Mouse (Mus musculus): ENCODE data around the gene Prickle4.

Prickle4 gene

DNA sequence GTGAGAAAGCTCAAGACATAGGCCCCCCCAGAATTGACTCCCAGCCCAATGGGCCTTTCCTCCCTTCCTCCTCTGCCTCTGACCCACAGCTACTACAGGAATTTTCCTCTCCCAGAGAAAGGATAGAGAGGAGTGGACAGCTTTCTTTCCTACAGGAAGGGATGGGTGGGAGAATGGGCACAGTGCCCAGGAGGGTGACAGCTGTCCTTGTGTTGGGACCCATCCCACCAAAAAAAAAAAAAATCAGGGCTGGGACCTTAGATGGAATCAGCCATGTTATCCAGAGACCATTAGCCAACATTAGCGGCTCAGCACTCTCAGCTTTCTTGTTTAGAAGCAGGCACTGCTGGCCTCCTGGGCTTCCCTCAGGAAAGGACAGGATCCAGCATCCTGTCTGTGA is 11.7 kb upstream of the Prickle4 start:
- no peak for DNase-seq (ENCODE audit: low spot score in 2 of 2)

DNA sequence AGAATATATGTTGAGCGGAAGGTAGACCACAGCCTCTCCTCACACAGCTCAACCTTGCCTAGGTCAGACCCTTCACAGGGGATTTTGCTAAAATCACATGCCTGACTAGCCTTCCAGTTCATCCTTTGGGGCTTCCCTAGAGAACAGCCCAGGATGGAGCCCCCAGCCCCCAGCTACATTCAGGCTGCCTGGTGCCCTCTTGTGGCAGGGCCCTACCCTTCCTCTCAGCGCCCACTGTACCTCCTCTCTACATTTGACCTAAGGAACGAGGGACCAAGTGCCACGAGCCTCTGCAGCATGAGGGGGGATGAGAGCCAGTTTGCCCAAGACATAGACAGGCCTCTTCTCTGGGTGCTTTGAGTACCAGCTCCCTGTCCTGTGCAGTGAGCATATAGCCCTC is 10.2 kb upstream of the Prickle4 start:
- DNase-seq (ENCODE audit: low spot score in 2 of 2) = peak in 1 of 2 experiments; percentile 14

DNA sequence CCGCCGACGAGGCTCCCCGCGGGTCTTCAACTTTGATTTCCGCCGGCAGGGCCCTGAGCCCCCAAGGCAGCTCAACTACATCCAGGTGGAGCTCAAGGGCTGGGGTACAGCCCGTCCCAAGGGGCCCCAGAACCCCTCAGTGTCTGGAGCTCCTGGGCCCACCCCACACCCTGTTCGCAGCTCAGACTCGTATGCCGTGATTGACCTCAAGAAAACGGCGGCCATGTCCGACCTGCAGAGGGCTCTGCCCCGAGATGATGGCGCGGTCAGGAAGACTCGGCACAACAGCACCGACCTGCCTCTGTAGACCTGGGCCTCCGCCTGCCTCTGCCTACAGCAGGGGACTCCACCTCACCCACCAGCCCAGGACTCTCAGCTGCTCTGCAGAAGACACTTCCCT is 9.0 kb upstream of the Prickle4 start:
- DNase-seq (ENCODE audit: low spot score in 2 of 2) = no peak

DNA sequence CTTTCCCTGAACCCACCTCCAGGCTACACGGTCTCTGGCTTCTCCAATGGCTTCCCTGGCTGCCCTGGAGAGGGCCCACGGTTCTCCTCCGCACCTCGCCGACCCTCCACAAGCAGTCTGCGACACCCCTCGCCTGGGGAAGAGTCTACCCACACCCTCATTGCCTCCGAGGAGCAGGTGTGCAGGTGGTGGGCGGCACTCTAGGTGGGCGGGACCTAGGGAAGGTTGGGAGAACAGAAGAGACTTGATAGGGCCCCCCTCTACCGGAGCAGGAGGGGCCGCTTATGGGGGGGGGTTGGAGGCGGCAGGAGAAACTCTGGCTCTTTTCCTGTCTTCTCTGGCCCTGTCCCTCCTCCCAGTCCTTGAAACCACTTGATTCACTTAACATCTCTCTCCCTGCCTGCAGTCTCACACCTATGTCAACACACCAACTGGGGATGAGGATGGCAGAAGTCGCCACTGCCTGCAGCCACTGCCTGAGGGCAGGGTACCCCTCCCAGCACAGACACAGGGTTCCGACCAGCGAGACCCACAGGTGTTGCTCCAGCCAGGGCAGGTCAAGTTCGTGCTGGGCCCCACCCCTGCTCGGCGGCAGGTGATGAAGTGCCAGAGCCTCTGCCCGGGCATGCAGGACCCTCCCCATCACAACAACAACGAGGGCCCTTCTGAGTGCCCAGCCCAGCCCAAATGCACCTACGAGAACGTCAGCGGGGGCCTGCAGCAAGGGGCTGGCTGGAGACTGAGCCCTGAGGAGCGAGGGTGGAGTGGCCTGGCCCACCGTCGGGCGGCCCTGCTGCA is 8.2 kb upstream of the Prickle4 start:
- no peak for DNase-seq (ENCODE audit: low spot score in 2 of 2)

DNA sequence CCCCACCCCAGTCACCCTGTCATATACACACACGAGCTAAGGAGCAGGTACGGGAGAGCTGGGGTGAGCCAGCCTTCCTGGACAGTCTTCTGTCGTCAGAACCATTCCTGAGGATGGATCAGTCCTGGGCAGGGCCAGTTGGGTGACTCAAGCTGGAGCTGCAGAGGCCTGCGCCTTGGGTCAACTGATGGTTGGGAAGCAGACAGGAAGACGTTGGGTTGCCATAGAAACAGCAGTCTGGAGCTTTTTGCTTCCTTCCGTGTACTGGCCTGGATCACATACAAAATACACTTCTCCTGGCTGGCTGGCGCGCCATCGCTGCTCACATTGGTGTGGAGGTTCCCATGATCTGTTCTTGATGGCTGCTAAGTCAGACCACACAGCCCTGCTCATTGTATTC is 7.3 kb upstream of the Prickle4 start:
- DNase-seq (ENCODE audit: low spot score in 2 of 2) = no peak

DNA sequence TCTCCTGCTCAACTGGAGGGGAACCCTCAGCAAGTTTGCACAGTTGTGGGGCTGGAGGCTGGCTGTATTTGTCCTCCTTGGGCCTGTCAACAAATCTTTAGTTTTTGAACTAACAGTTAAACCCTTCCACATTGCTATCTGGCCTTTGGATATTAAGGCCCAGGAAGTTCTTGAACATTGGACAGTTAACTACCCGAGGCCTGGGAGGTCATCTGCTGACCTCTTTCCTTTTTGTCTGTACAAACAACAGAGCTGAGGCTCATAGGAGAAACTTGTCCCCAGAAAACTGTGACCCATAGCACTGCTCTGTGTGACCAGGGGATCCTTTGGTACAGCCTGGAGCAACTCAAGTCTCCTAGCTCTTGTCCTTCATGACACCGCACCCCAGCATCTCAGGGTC is 4.5 kb upstream of the Prickle4 start:
- no peak for DNase-seq (ENCODE audit: low spot score in 2 of 2)

DNA sequence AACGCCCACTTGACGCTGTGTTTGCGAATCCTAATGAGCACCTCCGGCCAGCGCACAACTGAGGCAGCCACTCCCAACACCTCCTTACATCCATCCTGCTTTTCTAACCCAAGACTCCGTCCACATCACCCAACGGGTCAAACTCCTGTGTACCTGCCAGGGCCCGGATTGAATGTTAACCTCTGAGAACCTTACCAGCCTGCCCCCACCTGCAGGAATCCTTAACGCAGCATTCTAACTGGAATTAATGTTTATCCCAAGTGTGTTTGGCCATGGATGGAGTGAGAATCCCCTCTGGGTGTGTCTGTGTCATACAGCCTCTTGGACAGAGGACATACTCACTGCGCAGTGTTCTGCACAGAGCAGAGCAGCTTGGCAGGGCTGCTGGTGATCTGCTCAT is 3.6 kb upstream of the Prickle4 start:
- no peak for DNase-seq (ENCODE audit: low spot score in 2 of 2)

DNA sequence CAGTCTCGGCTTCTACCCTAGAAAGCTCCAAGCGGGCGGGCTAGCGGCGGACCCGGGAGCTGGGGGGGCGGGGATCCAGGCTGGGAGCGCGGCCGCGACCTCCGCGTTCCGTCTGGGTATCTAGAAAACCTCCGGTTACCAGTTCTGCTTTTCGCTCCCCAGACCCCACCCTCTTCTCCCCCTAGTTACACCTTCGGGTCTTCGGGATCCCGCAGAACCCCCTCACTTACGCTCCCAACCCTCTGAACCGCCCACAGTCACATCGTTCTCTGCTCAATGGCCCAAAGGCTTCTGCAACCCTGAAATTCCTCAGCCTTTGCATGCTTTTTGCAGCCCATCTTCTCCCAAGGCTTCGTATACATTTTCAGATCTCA is 788 bp upstream of the Prickle4 start:
- no peak for DNase-seq (ENCODE audit: low spot score in 2 of 2)

DNA sequence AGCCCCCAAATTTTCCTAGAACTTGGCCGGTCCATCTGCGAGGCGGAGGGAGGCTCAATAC is 264 bp downstream of the Prickle4 start, which contains the start of gene Gm21981:
Gene Gm21981 (minus strand): TSS at position 14 of the 61 bp plus-strand sequence.
- DNase-seq (ENCODE audit: low spot score in 2 of 2) = no peak

DNA sequence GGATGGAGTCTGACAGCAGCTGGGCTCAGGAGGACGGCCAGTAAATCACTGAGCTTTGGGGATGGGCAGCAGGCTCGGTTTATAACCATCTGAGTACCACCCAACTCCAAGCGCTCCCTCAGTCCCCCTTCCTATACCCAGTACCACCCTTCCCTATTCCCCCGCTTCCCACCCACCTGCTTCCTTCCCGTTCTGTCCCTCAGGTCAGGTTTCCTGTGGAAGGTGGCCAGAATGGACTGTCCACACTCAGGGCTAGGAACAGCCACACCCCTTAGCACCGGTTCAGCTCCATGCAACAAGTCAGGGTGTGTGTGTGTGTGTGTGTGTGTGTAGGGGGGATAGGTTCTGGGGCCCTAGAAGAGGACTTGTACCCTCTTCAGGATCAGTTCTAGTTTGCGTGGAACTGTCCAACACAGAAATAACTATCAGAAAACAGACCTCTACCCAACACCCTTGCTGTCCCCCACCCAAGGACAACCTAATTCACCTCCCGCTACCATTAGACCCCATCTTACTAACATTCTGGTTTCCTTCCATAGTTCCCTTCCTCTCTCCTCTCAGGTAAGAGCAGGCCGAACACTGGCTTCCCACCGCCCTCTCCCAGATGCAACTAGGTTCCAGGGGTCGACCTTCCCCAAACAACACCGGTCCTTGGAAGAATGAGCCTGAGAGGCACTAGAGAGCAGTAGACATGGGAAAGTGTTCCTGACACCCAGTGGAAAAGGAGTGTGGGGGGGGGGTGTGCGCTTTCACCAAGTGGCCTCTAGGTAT is 680 bp downstream of the Prickle4 start:
- no peak for DNase-seq (ENCODE audit: low spot score in 2 of 2)

DNA sequence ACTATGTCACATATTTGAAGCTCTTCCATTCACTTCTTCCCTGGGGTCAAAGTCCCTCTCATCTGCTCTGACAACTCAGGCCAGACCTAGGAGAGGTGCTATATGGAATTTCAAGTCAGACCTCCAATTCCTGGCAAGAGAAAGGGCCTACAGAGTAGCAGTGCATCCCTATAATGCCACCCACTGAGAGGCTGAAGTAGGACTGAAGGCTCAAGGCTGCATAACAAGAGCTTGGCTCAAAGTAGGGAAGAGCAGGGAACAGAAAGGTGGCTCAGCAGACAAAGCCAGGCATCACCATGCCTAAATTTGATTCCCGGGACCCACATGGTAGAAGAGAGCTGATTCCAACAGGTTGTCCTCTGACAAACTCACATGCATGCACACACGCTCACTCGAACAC is 2.9 kb downstream of the Prickle4 start:
- DNase-seq (ENCODE audit: low spot score in 2 of 2) = no peak

DNA sequence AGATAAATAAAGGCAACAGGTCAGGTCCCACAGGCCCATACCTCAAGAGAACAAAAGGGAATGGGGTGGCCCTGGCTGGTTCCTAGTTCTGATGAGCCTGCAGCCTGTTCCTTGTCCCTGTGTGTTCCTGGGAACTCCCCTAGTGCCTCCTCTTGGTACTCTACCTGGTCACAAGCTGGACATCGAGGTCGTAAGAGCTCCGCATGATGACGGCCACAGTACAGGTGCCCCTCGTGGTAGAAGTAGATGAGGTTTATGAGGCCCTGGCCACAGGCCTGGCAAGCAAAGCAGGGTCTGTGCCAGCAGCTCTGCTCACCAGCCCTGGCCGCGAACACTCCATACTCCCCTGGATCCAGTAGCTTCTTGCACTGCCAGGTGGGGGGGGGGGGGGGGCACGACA is 4.6 kb downstream of the Prickle4 start:
- no peak for DNase-seq (ENCODE audit: low spot score in 2 of 2)

DNA sequence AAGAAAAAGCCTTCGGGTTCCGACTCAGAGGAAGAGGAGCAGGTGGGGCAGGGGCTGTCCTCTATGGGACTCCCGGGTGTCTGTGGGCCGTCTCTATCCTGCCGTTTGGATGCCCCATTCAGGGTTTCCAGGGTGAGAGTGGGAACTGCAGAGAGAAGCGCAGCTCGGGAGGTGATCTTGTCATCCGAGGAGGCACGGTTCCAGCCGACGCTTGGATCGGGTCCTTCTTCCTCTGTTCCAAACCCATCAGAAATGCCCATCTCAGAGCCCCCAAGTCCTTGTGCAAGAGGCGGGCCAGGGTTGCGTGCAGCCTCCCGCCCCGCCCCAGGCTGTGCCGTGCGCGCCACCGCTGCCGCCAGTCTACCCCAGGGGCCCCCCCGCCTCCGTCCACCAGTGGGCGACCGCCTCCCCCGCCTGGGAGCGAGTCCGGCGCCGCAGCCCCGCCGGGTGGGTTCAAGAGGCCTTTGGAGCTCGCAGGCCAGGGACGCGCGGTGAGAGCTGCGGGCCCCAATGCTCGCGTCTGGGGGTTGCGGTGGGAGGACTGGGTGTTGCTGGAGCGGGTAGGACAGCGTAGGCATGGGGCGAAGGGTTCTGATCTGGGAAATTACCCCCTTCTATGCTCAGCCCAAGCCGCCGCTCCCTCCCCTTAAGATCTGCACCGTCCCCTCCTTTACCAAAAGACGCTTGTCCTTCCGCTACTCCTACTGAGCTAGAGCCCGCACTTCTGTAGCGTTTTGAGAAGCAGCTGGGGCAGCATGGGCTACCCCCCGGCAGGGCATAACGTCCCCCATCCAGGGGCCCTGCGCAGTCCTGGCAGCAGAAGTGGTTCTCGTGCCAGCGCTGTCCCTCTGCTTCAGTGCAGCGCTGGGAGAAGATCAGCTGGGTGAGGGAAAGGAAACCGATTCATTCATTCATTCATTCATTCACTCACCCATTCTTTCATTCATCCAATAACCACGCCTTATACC is 5.6 kb downstream of the Prickle4 start, which contains the start of gene Frs3:
Gene Frs3 (plus strand): TSS at position 423 of the 968 bp plus-strand sequence.
- DNase-seq (ENCODE audit: low spot score in 2 of 2) = peak; percentile 26 to 52

DNA sequence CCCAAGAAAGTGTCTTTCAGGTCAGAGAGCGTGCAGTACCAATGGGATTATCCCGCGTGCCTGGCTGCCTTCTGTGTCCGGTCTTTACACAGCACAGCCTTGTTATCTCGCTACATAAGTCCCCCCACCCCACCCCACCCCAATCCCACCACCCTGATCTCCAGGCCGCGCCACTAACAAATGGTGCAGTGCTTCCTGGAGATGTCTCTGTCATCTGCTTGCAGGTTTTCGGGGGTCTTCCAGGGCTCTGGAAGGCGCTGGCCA is 6.3 kb downstream of the Prickle4 start, which contains the start of gene Tomm6:
Gene Tomm6 (minus strand): TSS at position 43 of the 264 bp plus-strand sequence.
- no peak for DNase-seq (ENCODE audit: low spot score in 2 of 2)

DNA sequence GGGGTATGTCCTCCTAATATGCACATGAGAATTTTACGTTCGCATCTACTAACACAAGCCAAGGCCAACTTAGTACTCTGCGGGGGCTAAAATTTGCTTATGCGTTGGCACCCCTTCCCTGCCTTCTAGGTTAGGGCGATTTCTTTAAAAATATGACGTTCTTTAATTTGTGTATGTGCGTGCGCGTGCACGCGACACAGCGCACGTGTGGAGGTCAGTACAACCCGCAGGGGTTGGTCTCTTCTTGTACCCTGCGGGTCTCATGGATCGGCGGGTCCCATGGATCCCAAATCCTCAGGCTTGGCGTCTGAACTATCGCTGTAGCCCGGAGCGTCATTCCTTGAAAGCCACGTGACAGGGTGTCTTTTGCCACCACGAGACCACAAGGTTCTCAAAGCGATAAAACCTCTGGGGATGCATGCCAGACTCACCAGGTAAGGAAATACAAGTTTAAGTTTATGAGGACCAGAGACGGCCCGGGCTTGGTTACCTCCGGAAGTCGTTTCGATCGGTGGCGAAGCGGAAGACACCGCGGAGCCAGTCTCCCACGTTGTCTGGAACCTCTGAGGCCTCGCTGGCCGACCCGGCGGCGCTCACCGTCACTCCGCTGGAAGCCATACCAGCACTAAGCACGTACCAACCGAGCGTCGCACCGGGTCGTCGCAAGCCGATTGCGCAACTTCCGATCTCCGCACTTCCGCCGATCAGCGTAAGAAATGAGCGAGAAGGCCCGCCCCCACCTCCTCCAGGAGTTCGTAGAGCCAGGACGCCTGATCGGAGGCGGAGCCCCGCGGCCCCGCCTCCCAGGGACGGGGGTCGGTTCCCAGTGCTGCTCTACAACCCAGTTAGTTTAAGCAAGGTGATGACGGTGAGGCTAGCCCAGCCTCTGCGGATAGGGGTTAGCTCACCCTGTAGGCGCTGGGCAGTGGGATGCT is 6.9 kb downstream of the Prickle4 start:
- peak; percentile 88 to 90 for DNase-seq (ENCODE audit: low spot score in 2 of 2)

DNA sequence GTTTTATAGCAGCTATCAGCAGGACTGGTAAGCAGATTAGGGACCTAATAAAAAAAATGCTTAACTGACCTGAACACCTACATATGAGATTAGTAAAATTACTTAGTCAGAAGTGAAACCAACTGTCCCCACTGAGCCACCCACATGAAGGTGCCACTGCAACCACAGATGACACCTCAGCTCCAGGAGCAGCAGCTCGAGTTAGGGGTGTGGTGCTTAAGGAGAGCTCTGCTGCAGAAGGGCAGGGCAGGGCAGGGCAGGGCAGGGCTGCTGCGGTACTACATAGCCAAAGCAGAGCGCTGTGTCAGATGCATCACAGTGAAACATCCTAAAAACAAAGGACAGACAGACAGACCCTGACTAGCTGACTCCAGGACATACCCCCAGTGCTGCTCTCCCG is 11.7 kb downstream of the Prickle4 start:
- no peak for DNase-seq (ENCODE audit: low spot score in 2 of 2)

DNA sequence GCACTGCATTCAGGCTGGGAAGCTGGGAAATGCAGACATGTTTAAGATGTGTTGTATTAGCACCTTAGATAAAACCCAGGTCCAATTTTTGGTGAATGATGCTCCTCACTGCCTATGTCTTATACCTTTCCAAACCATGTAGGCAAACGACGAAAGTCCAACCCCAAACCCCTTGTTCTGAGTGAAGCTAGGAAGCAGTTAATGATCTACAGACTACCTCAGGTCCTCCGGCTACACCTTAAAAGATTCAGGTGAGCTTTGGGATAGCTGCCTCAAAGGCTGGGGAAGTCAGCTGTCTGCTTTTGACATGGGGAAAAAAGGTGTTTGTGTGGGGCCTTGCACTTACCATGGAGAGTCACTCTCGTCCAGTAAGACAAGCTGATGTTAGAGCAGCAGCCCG is 15.8 kb downstream of the Prickle4 start:
- DNase-seq (ENCODE audit: low spot score in 2 of 2) = no peak

DNA sequence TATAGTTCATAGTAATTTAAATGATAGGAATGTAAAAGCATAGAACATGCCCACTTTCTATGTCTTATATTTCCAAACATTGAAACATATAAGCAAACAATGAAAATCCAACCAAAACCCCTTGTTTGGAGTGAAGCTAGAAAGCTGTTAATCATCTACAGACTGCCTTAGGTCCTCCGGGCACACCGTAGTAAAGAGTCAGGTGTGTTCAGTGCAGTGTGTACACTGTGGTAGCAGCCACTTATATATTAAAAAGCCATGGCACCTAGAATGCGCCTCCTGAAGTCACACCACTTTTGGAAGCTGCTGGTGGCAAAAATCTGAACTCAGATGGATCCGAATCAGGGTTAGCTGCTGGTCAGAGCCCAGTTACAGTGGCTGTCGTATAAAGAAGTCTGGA is 16.3 kb downstream of the Prickle4 start:
- DNase-seq (ENCODE audit: low spot score in 2 of 2) = no peak

DNA sequence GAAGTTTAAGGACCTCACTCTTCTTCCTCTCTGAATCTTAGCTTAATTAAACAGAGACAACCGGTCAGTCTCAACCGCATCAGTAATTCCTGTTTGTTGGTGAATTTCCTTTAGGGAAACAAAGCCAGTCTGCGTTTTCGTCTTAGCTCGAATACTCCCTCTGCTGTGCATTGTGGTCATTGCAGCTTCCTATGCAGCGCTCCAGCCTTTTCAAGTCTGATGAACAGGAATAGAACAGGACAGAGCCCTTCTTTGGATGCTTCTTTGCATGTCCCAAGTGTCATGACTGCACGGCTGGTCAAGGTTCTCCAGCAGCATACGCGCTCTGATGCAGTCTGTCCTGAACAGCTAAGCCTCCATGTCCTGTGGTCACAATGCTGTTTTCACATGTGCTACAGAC is 18.0 kb downstream of the Prickle4 start:
- peak in 1 of 2 experiments; percentile 47 for DNase-seq (ENCODE audit: low spot score in 2 of 2)

DNA sequence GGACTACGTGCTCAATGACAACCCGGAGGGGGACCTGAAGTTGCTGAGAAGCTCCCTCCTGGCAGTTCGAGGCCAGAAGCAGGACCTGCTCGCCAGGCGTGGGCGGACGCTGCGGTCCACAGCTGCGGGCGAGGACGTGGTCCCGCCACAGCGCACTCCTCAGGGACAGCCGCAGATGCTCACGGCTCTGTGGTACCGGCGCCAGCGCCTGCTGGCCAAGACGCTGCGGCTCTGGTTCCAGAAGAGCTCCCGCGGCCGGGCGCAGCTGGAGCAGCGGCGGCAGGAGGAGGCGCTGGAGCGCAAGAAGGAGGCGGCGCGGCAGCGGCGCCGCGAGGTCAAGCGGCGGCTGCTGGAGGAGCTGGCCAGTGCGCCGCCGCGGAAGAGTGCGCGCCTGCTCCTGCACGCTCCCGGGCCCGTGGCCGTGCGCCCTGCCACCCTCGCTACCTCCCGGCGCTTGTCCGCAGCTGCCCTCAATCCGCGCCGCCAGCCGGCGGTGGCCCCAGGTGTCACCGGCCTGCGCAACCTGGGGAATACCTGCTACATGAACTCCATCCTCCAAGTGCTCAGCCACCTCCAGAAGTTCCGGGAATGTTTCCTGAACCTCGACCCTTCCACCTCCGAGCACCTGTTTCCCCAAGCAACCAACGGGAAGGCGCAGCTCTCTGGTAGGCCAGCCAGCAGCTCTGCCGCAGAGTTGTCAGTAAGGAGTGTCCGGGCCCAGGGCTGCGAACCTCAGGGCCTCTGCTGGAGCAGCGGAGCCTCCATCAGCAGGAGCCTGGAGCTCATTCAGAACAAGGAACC is 22.0 kb downstream of the Prickle4 start:
- no peak for DNase-seq (ENCODE audit: low spot score in 2 of 2)

DNA sequence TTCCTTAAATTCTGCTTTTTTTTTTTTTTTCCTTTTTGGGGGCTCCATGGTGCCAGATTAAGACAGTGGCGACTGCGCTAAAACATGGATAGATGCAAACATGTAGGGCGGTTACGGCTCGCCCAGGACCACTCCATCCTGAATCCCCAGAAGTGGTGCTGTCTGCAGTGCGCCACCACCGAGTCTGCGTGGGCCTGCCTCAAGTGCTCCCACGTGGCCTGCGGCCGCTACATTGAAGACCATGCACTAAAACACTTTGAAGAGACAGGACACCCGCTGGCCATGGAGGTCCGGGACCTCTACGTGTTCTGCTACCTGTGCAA is 22.6 kb downstream of the Prickle4 start:
- DNase-seq (ENCODE audit: low spot score in 2 of 2) = no peak

Data from thymus, postnatal 10 days (tissue).